Mouse (Mus musculus): Measurements from ENCODE around the gene Schip1.

DNA sequence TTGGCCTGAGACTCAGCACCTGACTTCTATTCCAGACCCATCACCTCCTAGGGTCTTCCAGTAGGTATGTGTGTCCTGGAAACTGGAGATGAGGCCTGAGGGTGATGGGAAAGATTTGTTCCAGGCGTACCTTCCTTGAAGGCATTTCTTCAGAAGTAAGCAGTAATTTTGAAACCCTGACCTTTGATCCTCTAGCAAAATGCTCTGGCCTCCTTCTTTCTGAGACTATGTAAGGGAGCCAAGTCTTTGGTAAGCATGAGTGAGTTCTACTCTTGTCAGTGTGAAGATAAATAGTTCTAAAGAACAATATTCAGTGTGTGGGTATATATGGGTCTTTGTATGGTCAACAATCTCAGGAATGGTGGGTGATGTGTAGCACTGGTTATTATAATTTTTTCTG is 65.8 kb downstream of the Schip1 start:
- no peak for TF ChIP-seq CTCF (IDR thresholded peaks at IDR 0.05; ENCODE audit: low read depth)
- no peak for TF ChIP-seq EP300 (optimal IDR thresholded peaks at IDR 0.05)

Measured in stomach, postnatal 0 days (tissue).